Mouse (Mus musculus) liver (tissue): ENCODE results near the gene Pcyt1a.
"Not testable (repeated sequence)": the region's sequence is repeated elsewhere in the genome, so short reads cannot be mapped to it uniquely, and the experiment has no call there.

ENCODE experiments used
- DNase-seq: peaks from one replicate; pipeline ENCODE4 v3.0.0-alpha.2; 2020; ENCODE audit warnings: mixed read lengths

Gene Pcyt1a

GRCm38 (mm10) chr16:32479415-32479814, 48.7 kb downstream of the Pcyt1a start:
- no peak for DNase-seq

GRCm38 (mm10) chr16:32484431-32484871, 53.7 kb downstream of the Pcyt1a start:
- DNase-seq = no peak

- DNase-seq = no peak
Observed at GRCm38 (mm10) chr16:32485209-32485608, 54.5 kb downstream of the Pcyt1a start.

- no peak for DNase-seq
Observed at GRCm38 (mm10) chr16:32486046-32486445, 55.3 kb downstream of the Pcyt1a start.

- DNase-seq = peak; percentile 75
Observed at GRCm38 (mm10) chr16:32487234-32488111, 56.8 kb downstream of the Pcyt1a start, which contains the start of gene Slc51a. Slc51a (minus strand) TSS chr16:32487879.

GRCm38 (mm10) chr16:32488939-32489338, 58.2 kb downstream of the Pcyt1a start:
- no peak for DNase-seq

- not testable (repeated sequence) for DNase-seq
Observed at GRCm38 (mm10) chr16:32494371-32494770, 63.6 kb downstream of the Pcyt1a start.

- no peak for DNase-seq
Observed at GRCm38 (mm10) chr16:32495965-32496364, 65.2 kb downstream of the Pcyt1a start, which contains the start of gene Zdhhc19. Zdhhc19 (plus strand) TSS chr16:32496265.

GRCm38 (mm10) chr16:32498996-32499395, 68.3 kb downstream of the Pcyt1a start:
- no peak for DNase-seq

- peak; percentile 89 for DNase-seq
Observed at GRCm38 (mm10) chr16:32499430-32500037, 68.8 kb downstream of the Pcyt1a start.

- no peak for DNase-seq
Observed at GRCm38 (mm10) chr16:32501459-32501858, 70.7 kb downstream of the Pcyt1a start.

GRCm38 (mm10) chr16:32502621-32503335, 72.1 kb downstream of the Pcyt1a start:
- DNase-seq = no peak

- no peak for DNase-seq
Observed at GRCm38 (mm10) chr16:32503633-32504032, 72.9 kb downstream of the Pcyt1a start.

GRCm38 (mm10) chr16:32506298-32506697, 75.6 kb downstream of the Pcyt1a start:
- no peak for DNase-seq

- no peak for DNase-seq
Observed at GRCm38 (mm10) chr16:32506868-32507267, 76.1 kb downstream of the Pcyt1a start.

- peak; percentile 96 for DNase-seq
Observed at GRCm38 (mm10) chr16:32507407-32507806, 76.7 kb downstream of the Pcyt1a start.

- peak; percentile 43 for DNase-seq
Observed at GRCm38 (mm10) chr16:32508035-32508434, 77.3 kb downstream of the Pcyt1a start.

- peak; percentile 63 for DNase-seq
Observed at GRCm38 (mm10) chr16:32508506-32509065, 77.9 kb downstream of the Pcyt1a start.

GRCm38 (mm10) chr16:32509066-32509942, 78.6 kb downstream of the Pcyt1a start:
- DNase-seq = peak; percentile 97

- DNase-seq = peak; percentile 85
Observed at GRCm38 (mm10) chr16:32510399-32511337, 79.9 kb downstream of the Pcyt1a start.

- DNase-seq = peak; percentile 24
Observed at GRCm38 (mm10) chr16:32511338-32511734, 80.6 kb downstream of the Pcyt1a start.
